Comparison of ENCODE assay signal across 8 mouse cellular contexts in the genomic region with DNA sequence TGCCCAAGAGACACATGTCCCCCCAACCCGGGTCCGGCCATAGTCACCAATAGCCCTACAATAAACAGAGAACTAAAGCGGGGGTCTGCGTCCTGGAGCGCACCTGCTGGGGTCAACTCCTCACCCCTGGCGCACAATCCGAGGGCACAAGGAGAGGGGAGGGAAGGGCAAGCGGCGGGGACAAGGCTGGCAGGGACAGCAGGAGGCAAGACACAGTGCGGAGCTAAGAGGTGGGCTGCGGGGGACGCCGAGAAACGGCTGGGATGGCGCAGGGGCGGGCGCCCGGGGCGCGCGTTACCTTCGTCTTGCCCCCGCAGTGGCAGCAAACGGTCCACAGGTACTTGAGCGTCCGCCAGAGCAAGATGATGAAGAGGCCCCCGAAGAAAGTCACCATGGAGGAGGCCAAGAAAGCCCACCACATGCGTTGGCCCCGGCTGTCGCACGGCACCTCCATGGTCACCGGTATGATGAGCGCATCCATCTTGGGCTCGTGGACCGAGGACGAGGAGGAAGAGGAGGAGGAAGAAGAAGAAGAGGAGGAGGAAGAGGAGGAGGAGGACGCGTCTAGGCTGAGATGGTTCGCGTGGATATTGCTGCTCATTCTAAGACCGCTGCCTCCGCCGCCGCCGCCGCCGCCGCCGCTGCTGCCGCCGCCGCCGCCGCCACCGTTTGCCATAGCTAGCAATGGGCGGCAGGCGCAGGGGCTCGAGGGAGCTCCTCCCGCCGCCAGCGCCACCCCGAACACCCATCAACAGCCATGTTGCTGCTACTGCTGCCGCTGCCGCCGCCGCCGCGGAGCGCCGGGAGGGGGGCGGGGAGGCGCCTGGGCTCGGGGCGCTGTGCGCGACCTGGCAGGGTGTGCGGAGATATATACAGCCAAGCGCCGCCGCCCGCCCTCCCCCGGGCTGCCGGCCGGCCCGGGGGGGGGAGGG. TPM values are rescaled to one million over a fixed set of nuclear protein-coding genes. Genes with fewer than 3 reads are reported as not detected.
A peak's percentile ranks its signal among the peaks of the same experiment; 100 is the strongest.
DNase-seq lines count a peak whose midpoint lies in the region; ATAC-seq lines count a peak whose summit lies in the region.

No protein-coding gene starts in this region.

- H3K4me1 ChIP-seq in heart, embryonic 12.5 days (replicated peaks), result peaks cover 9% of the 10 kb centered on the region
- peaks cover 0 to 11% of the 10 kb centered on the region in 2 experiments; a peak in 1 of 4 replicates for H3K4me1 ChIP-seq in heart, embryonic 14.5 days (ENCODE audit: control insufficient read depth in 2 of 2, insufficient read depth in 2 of 2, low read length in 2 of 2)
- H3K4me1 ChIP-seq in liver, embryonic 13.5 days (replicated peaks), result no peaks in the 10 kb centered on the region

- H3K4me3 ChIP-seq in heart, embryonic 12.5 days, result peak overlapping the region; percentile 83
- peak overlapping the region; percentile 64 to 71 for H3K4me3 ChIP-seq in heart, embryonic 14.5 days (ENCODE audit: control insufficient read depth in 1 of 2, insufficient read depth in 1 of 2, low read depth in 1 of 2, low read length in 2 of 2)
- peak overlapping the region; percentile 49 for H3K4me3 ChIP-seq in liver, embryonic 13.5 days (replicated peaks)

- H3K9me3 ChIP-seq in heart, embryonic 12.5 days (replicated peaks), result no peaks in the 10 kb centered on the region
- H3K9me3 ChIP-seq in heart, embryonic 14.5 days (ENCODE audit: control insufficient read depth, low read length), result no peaks in the 10 kb centered on the region
- H3K9me3 ChIP-seq in liver, embryonic 13.5 days (replicated peaks), result no peaks in the 10 kb centered on the region

- H3K9ac ChIP-seq in heart, embryonic 12.5 days, result peak overlapping the region; percentile 64
- peak overlapping the region; percentile 61 for H3K9ac ChIP-seq in heart, embryonic 14.5 days (ENCODE audit: low read length)
- H3K9ac ChIP-seq in liver, embryonic 13.5 days, result no peak overlapping the region

- DNase-seq in heart, postnatal 25 days (ENCODE audit: low spot score), result no peak
- DNase-seq in embryo, embryonic 9.5 days (ENCODE audit: extremely low spot score), result peak; percentile 62
- peak; percentile 55 to 69 for DNase-seq in kidney, postnatal 4 days
- DNase-seq in liver, embryonic 13.5 days, result no peak
- peak; percentile 7 for DNase-seq in ovary, postnatal 10 days (ENCODE audit: low spot score)
- no peak for DNase-seq in spleen, adult 12 weeks (ENCODE audit: low spot score)

- 2% methylated on average over 57 of the region's 85 CpGs for WGBS in heart, embryonic 12.5 days
- WGBS in heart, embryonic 14.5 days, result 2% methylated on average over 67 of the region's 85 CpGs
- 2% methylated on average over 57 of the region's 85 CpGs for WGBS in liver, embryonic 13.5 days (ENCODE audit: insufficient replicate concordance)

- intact Hi-C loops in heart, postnatal 25 days (cut with DNase I), result no loop called here

- no peak overlapping the region for H3K27ac ChIP-seq in heart, embryonic 12.5 days (ENCODE audit: poor library complexity, severe bottlenecking)
- H3K27ac ChIP-seq in heart, embryonic 14.5 days (replicated peaks in 1 of 2; ENCODE audit: control insufficient read depth in 1 of 2, insufficient read depth in 1 of 2, low read depth in 2 of 2, low read length in 2 of 2), result no peak overlapping the region
- H3K27ac ChIP-seq in liver, embryonic 13.5 days, result no peak overlapping the region

- ATAC-seq in heart, embryonic 12.5 days (ENCODE audit: insufficient number of reproducible peaks, low FRiP score), result no peak
- no peak for ATAC-seq in heart, embryonic 14.5 days (ENCODE audit: insufficient number of reproducible peaks, insufficient read depth, low FRiP score, low read depth)
- no peak for ATAC-seq in liver, embryonic 13.5 days (ENCODE audit: low read depth)

- H3K27me3 ChIP-seq in heart, embryonic 12.5 days (replicated peaks), result peaks cover 96% of the 10 kb centered on the region
- H3K27me3 ChIP-seq in heart, embryonic 14.5 days (ENCODE audit: control insufficient read depth, insufficient read depth, low read length), result peaks cover 97% of the 10 kb centered on the region
- H3K27me3 ChIP-seq in liver, embryonic 13.5 days, result peaks cover 79% of the 10 kb centered on the region

- H3K36me3 ChIP-seq in heart, embryonic 12.5 days, result no peaks in the 10 kb centered on the region
- no peaks in the 10 kb centered on the region for H3K36me3 ChIP-seq in heart, embryonic 14.5 days (ENCODE audit: control insufficient read depth, insufficient read depth, low read length)
- no peaks in the 10 kb centered on the region for H3K36me3 ChIP-seq in liver, embryonic 13.5 days

- peak overlapping the region; percentile 100 for H3K4me2 ChIP-seq in heart, embryonic 12.5 days
- peak overlapping the region; percentile 100 for H3K4me2 ChIP-seq in heart, embryonic 14.5 days (ENCODE audit: low read length)
- H3K4me2 ChIP-seq in liver, embryonic 13.5 days, result peak overlapping the region; percentile 64

RNA-seq across cellular contexts. Expression of a gene that starts 10.6 kb away (rescaled TPM):
- 0.37 and 0.42 TPM in 2 replicates for polyA plus RNA-seq in heart, embryonic 12.5 days (2016; fragmentation: Nextera tagmentation; extraction: Ambion mirVana)
- total RNA-seq in heart, postnatal 25 days (2021), result under 1 TPM; 0.45 to 0.81 TPM
- polyA plus RNA-seq in heart, embryonic 14.5 days (2014; fragmentation: Nextera tagmentation; extraction: Ambion mirVana), result 0.31 and 0.38 TPM in 2 replicates
- polyA plus RNA-seq in liver, embryonic 13.5 days (2015; fragmentation: Nextera tagmentation; extraction: Ambion mirVana), result 0.03 TPM in 1 of 2 replicates, not detected in the other

Comparison
In these comparisons a context has a peak if more than half of its experiments do, and no peak if none do; other contexts are left out.
1. DNase-seq: peak in embryo, embryonic 9.5 days (single experiment), kidney, postnatal 4 days (2 of 2) and ovary, postnatal 10 days (single experiment); none in heart, postnatal 25 days (single experiment), liver, embryonic 13.5 days (single experiment) and spleen, adult 12 weeks (single experiment).
2. Peak in every context shown above with its lines, with median percentiles within 50 percentile points of each other: H3K4me2 ChIP-seq and H3K4me3 ChIP-seq.